Mouse (Mus musculus): ENCODE results near the gene Dagla. TPM values are rescaled to one million over a fixed set of nuclear protein-coding genes. Genes with fewer than 3 reads are reported as not detected.

Gene Dagla
- under 1 TPM; 0.14 to 0.18 TPM for polyA plus RNA-seq (2017; shearing (Covaris generic))

DNA sequence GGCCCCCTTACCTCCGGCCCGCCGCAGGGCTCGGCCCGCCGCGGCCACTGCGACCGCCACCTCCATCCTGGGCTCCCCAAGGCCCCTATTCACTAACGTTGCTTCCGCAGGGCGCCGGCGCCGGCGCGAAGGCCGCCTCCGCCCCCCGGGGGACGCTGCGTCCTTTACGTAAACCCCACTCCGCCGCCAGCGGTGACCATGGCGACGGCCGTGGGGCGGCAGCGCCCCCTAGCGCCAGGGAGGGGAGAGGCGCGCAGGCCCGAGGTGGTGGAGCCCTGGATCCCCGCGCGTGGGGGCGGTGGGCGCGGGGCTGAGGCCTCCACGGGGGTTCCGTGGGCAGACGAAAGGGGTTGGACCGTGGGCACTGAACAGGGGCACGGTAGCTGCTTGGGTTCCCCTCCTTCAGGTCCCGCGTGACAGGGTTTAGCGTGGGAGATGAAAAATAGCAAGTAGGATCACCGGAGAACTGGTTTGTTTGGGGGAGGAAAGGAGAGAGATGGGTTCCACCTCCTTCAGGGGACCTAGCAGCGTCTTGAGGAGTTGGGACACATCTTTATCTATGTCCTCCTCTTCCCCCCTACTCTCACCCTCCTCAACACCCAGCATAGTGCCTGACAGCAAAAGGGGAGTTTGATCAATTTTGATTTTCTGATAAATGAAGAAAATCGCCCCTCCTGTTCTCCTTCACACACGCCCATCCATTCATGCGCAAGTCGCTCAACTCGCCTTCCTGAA lies at the start of gene Dagla:
TSS of gene Dagla (minus strand) at position 68 of the 735 bp plus-strand sequence.

DNA sequence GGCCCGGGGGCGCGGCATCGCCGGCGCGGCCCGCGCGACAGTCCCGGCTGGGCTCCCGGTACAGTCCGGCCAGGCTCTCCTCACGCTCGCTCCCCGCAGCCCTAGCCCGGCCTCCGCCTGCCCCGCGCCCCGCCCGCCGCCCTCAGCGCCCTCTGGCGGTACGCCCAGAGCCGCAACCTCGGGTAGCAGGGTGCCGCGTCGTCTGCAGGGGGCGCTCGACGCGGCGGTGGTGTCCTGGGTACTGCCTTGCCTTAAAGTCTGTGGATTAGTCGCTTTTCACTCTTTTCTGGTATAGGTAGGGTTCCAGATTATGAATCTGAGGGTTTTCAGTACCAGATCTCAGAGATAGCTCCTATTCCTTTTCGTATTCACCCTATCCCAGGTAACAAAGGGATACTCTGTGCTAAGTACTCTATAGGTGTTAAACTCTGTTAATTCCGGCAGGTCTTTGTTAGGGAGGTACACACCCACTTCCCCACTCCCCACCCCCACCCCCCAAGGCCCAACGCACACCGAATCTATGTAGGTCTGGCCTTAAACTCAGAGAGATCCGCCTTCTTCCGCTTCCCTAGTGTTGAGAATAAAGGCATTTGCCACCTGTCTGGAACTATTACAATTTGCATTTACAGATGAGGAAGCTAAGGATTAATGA lies 63.9 kb downstream of the Dagla start, which contains the start of gene Myrf:
TSS of gene Myrf (minus strand) at position 95 of the 652 bp plus-strand sequence.

DNA sequence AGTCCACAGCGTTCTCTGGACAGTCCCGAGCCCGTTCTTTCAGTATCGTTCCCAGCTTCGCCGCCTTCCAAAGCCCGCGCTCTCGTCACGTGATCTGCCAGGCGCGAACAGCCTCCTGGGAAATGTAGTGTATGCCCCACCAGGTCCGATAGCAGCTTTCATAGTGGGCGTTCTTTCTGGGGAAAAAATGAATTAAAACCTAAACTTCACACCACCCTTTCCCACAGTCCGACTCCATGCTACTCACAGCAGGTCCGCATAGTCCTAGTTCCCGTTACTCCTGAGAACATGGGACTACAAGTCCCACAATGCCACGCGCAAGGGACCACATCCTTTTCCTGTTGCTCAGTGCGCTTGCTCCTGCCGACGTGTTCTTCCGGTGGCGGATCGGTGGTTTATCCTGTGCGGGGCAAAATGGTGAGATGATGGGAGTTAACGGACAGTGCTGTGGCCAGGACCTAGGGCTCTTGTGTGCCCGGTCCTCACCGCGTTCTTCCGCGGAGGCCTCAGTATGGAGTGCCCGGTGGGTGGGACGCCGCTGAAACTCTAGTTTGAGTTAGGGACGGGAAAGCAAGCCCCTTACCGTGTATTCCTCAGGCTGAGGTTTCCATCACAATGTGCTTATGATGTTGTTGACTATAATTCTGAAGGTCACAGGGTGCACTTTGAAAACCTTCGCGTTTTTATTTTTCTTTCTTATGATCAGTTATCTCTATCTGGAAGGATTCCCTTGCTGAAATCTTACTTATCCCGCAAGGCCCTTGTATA lies 100.6 kb downstream of the Dagla start, which contains the start of the genes Tmem258 and Fen1:
TSS of gene Tmem258 (plus strand) at position 167 of the 768 bp plus-strand sequence.
TSS of gene Fen1 (minus strand) at position 322 of the 768 bp plus-strand sequence.

Other genes with a start within 250 kb of the Dagla start
- under 1 TPM; 0.07 to 0.31 TPM for gene Fads2, start 203.1 kb downstream of the Dagla start, polyA plus RNA-seq (2017; shearing (Covaris generic))
- gene Fads1, start 122.0 kb downstream of the Dagla start, polyA plus RNA-seq (2017; shearing (Covaris generic)): 1 to 10 TPM; 4.6 to 7.1 TPM
- 100 to 1,000 TPM; 330 to 343 TPM for gene Tmem258, start 100.9 kb downstream of the Dagla start, polyA plus RNA-seq (2017; shearing (Covaris generic))
- gene Fen1, start 100.7 kb downstream of the Dagla start, polyA plus RNA-seq (2017; shearing (Covaris generic)): 10 to 100 TPM; 41.2 to 58.2 TPM
- under 1 TPM; 0.06 to 0.27 TPM for gene Myrf, start 64.1 kb downstream of the Dagla start, polyA plus RNA-seq (2017; shearing (Covaris generic))
- gene Syt7, start 84.2 kb upstream of the Dagla start, polyA plus RNA-seq (2017; shearing (Covaris generic)): under 1 TPM in 1 of 2 experiments, not detected in 1; 0.17 TPM
- gene Lrrc10b, start 152.6 kb upstream of the Dagla start, polyA plus RNA-seq (2017; shearing (Covaris generic)): not detected
- under 1 TPM in 1 of 2 experiments, not detected in 1; 0.17 TPM for gene Ppp1r32, start 178.1 kb upstream of the Dagla start, polyA plus RNA-seq (2017; shearing (Covaris generic))
- 10 to 100 TPM; 29.3 to 29.9 TPM for gene Cpsf7, start 220.4 kb upstream of the Dagla start, polyA plus RNA-seq (2017; shearing (Covaris generic))
- 10 to 100 TPM; 81.5 to 85.0 TPM for gene Sdhaf2, start 221.3 kb upstream of the Dagla start, polyA plus RNA-seq (2017; shearing (Covaris generic))

Measured in activated CD4-positive, CD25-positive, alpha-beta regulatory T cell (primary cell).